Mouse (Mus musculus) cerebellum, adult 2 months (tissue): ENCODE measurements around the gene Slc44a1.

ENCODE experiments used
- CTCF ChIP-seq: fragments of 200-500 bp; IDR thresholded peaks from 2 replicates; pipeline ENCODE4 v1.5.1; 2011; ENCODE audit warnings: low read depth, mild to moderate bottlenecking, control low read depth, low read length, moderate library complexity, borderline replicate concordance; ENCODE audit not compliant: insufficient read depth
- POLR2A ChIP-seq: fragments of 200-500 bp; IDR thresholded peaks from 2 replicates; pipeline ENCODE4 v1.6.1; 2011; ENCODE audit warnings: low read length, control low read depth, borderline replicate concordance; ENCODE audit not compliant: insufficient read depth

GRCm38 (mm10) chr4:53587676-53588075, 147.5 kb downstream of the Slc44a1 start:
- TF ChIP-seq POLR2A (no peak), CTCF (no peak)
